Mouse (Mus musculus) MEL (cell line): ENCODE data around the gene Pnpo. TPM values are rescaled to one million over a fixed set of nuclear protein-coding genes. Genes with fewer than 3 reads are reported as not detected.

Experiments
- DNase-seq: peaks from one replicate; pipeline ENCODE4 v3.0.0; 2011; ENCODE audit warnings: low read depth, low spot score
- H3K27ac ChIP-seq: 2 replicates; pipeline ENCODE4 v1.5.1; 2012; ENCODE audit warnings: low read depth, mild to moderate bottlenecking, control low read depth, low read length, moderate library complexity; ENCODE audit not compliant: control insufficient read depth
- H3K27me3 ChIP-seq, 2 experiments: fragments of 150-350 bp in 1 of 2; sonication (generic) in 1 of 2; 2 replicates each; pipeline ENCODE4 v1.6.1; 2012; ENCODE audit warnings: low read length in 2 of 2, mild to moderate bottlenecking in 2 of 2, improper control_type of control experiment in 1 of 2, moderate library complexity in 1 of 2; ENCODE audit not compliant: insufficient read depth in 2 of 2, control insufficient read depth in 1 of 2
- H3K36me3 ChIP-seq, 2 experiments: 2 replicates each; pipeline ENCODE4 v1.6.1; 2012 to 2014; ENCODE audit warnings: low read length in 2 of 2, improper control_type of control experiment in 1 of 2, inconsistent platforms in 1 of 2, mild to moderate bottlenecking in 1 of 2; ENCODE audit not compliant: insufficient read depth in 2 of 2, control insufficient read depth in 1 of 2
- H3K4me1 ChIP-seq, 2 experiments: fragments of 150-350 bp in 1 of 2; sonication (generic) in 1 of 2; 2 replicates each; pipeline ENCODE4 v1.6.1; 2012; ENCODE audit warnings: low read length in 2 of 2, improper control_type of control experiment in 1 of 2, mild to moderate bottlenecking in 1 of 2; ENCODE audit not compliant: insufficient read depth in 2 of 2, control insufficient read depth in 1 of 2
- H3K4me3 ChIP-seq, 2 experiments: fragments of 150-350 bp in 1 of 2; sonication (generic) in 1 of 2; 2 replicates each; pipeline ENCODE4 v1.5.1; 2012; ENCODE audit warnings: low read depth in 2 of 2, low read length in 2 of 2, mild to moderate bottlenecking in 2 of 2, moderate library complexity in 2 of 2, control low read depth in 1 of 2, improper control_type of control experiment in 1 of 2; ENCODE audit not compliant: control insufficient read depth in 1 of 2, insufficient read depth in 1 of 2
- H3K79me2 ChIP-seq: 2 replicates; pipeline ENCODE4 v1.6.1; 2012; ENCODE audit warnings: mild to moderate bottlenecking, low read length, moderate library complexity; ENCODE audit not compliant: control insufficient read depth, poor library complexity, insufficient read depth
- H3K9ac ChIP-seq: 2 replicates; pipeline ENCODE4 v1.6.1; 2012; ENCODE audit warnings: low read depth, mild to moderate bottlenecking, control low read depth, low read length, moderate library complexity; ENCODE audit not compliant: control insufficient read depth, poor library complexity, severe bottlenecking
- H3K9me3 ChIP-seq: fragments of 150-350 bp; sonication (generic); replicated peaks from 2 replicates; pipeline ENCODE4 v1.6.1; 2012; ENCODE audit warnings: mild to moderate bottlenecking, low read length, improper control_type of control experiment, moderate library complexity; ENCODE audit not compliant: insufficient read depth
- BHLHE40 ChIP-seq: IDR thresholded peaks from 2 replicates; pipeline ENCODE4 v1.6.1; 2012; ENCODE audit warnings: low read depth, mild to moderate bottlenecking, inconsistent platforms, low read length, improper control_type of control experiment, borderline replicate concordance
- ELF1 ChIP-seq: IDR thresholded peaks from 2 replicates; pipeline ENCODE4 v1.6.1; 2014; ENCODE audit warnings: low read depth, mild to moderate bottlenecking, inconsistent platforms, low read length, improper control_type of control experiment, moderate library complexity
- EP300 ChIP-seq, 2 experiments: IDR thresholded peaks; 2 replicates each; pipeline ENCODE4 v1.6.1; 2011; ENCODE audit warnings: improper control_type of control experiment in 2 of 2, low read length in 2 of 2, low read depth in 1 of 2, mild to moderate bottlenecking in 1 of 2
- ETS1 ChIP-seq: IDR thresholded peaks from 2 replicates; pipeline ENCODE4 v1.6.1; 2012; ENCODE audit warnings: low read depth, mild to moderate bottlenecking, inconsistent platforms, low read length, improper control_type of control experiment, moderate library complexity
- GATA1 ChIP-seq: IDR thresholded peaks from 2 replicates; pipeline ENCODE4 v1.6.1; 2011; ENCODE audit warnings: low read depth, low read length, improper control_type of control experiment
- JUND ChIP-seq: IDR thresholded peaks from 2 replicates; pipeline ENCODE4 v1.6.1; 2011; ENCODE audit warnings: low read depth, mild to moderate bottlenecking, improper control_type of control experiment, low read length
- KAT2A ChIP-seq: conservative IDR thresholded peaks from 2 replicates; pipeline ENCODE4 v1.6.1; 2012; ENCODE audit warnings: low read depth, low read length, improper control_type of control experiment, inconsistent platforms
- MAFK ChIP-seq: IDR thresholded peaks from 2 replicates; pipeline ENCODE4 v1.6.1; 2011; ENCODE audit warnings: low read depth, mild to moderate bottlenecking, low read length, improper control_type of control experiment, borderline replicate concordance
- MAZ ChIP-seq: IDR thresholded peaks from 2 replicates; pipeline ENCODE4 v1.6.1; 2012; ENCODE audit warnings: low read depth, mild to moderate bottlenecking, inconsistent platforms, low read length, improper control_type of control experiment
- MEF2A ChIP-seq: IDR thresholded peaks from 2 replicates; pipeline ENCODE4 v1.6.1; 2014; ENCODE audit warnings: low read depth, mild to moderate bottlenecking, inconsistent platforms, low read length, improper control_type of control experiment; ENCODE audit not compliant: poor library complexity, insufficient replicate concordance, severe bottlenecking; ENCODE audit errors: extremely low read depth
- MXI1 ChIP-seq: IDR thresholded peaks from 2 replicates; pipeline ENCODE4 v1.6.1; 2011; ENCODE audit warnings: mild to moderate bottlenecking, low read depth, low read length, improper control_type of control experiment
- MYB ChIP-seq: IDR thresholded peaks from 2 replicates; pipeline ENCODE4 v1.6.1; 2011; ENCODE audit warnings: mild to moderate bottlenecking, low read depth, low read length, improper control_type of control experiment
- MYC ChIP-seq: IDR thresholded peaks from 2 replicates; pipeline ENCODE4 v1.6.1; 2011; ENCODE audit warnings: low read depth, mild to moderate bottlenecking, low read length, improper control_type of control experiment, moderate library complexity
- RCOR1 ChIP-seq: IDR thresholded peaks from 2 replicates; pipeline ENCODE4 v1.6.1; 2012; ENCODE audit warnings: low read depth, mild to moderate bottlenecking, inconsistent platforms, low read length, improper control_type of control experiment
- SMC3 ChIP-seq: IDR thresholded peaks from 2 replicates; pipeline ENCODE4 v1.6.1; 2011; ENCODE audit warnings: low read depth, low read length, improper control_type of control experiment
- TAL1 ChIP-seq: IDR thresholded peaks from 2 replicates; pipeline ENCODE4 v1.6.1; 2012; ENCODE audit warnings: mild to moderate bottlenecking, inconsistent platforms, low read length, moderate library complexity, mixed read lengths
- TBP ChIP-seq: IDR thresholded peaks from 2 replicates; pipeline ENCODE4 v1.8.0; 2011; ENCODE audit warnings: low read depth, low read length, improper control_type of control experiment
- TCF12 ChIP-seq: IDR thresholded peaks from 2 replicates; pipeline ENCODE4 v1.6.1; 2014; ENCODE audit warnings: low read depth, mild to moderate bottlenecking, inconsistent platforms, low read length, improper control_type of control experiment, moderate library complexity
- USF2 ChIP-seq, 2 experiments: IDR thresholded peaks; 2 replicates each; pipeline ENCODE4 v1.6.1; 2011 to 2012; ENCODE audit warnings: improper control_type of control experiment in 2 of 2, low read length in 2 of 2, borderline replicate concordance in 1 of 2, inconsistent platforms in 1 of 2, low read depth in 1 of 2, mild to moderate bottlenecking in 1 of 2; ENCODE audit not compliant: insufficient read depth in 1 of 2
- ZNF384 ChIP-seq: IDR thresholded peaks from 2 replicates; pipeline ENCODE4 v1.6.1; 2012; ENCODE audit warnings: low read depth, mild to moderate bottlenecking, inconsistent platforms, low read length, improper control_type of control experiment
- polyA plus RNA-seq, 2 experiments: library from polyadenylated mRNA; stranded (reverse) in 1 of 2; unstranded in 1 of 2; fragments of >175 nt in 1 of 2; fragments of >200 nt in 1 of 2; gene quantifications; 2 replicates each; pipeline versions ENCODE4 v1.2.1 to v1.2.4; 2012; ENCODE audit warnings: low replicate concordance in 2 of 2, low read depth in 1 of 2; ENCODE audit not compliant: insufficient read length in 2 of 2, insufficient read depth in 1 of 2, missing spikeins in 1 of 2
- total RNA-seq: library from RNA; depleted of rRNA; stranded (reverse); fragments of 300-350 nt; gene quantifications from 2 replicates; pipeline ENCODE4 v1.2.3, GENCODE M21; 2012

The Pnpo gene
- total and polyA plus RNA-seq, 3 experiments = 38.8 to 55.7 TPM; not detected in 1

DNA sequence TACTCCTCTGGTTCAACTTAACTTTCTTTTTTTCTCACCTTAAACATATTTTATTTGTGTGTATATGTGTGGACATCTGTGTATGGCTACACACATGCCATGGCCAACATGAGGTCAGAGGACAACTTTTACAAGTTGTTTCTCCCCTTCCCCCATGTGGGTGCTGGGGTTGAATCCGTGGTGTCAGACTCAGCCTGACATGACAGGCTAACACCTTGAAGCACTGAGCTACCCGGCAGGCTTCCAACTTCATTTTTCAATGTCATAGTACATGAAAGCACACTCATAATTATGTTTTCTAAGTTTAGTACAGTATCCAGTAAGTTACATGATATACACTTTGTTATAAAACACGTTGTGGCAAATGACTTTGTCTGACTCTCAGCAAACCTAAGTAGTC is 26.6 kb upstream of the Pnpo start:
- Histone ChIP-seq H3K9me3 (no peaks in the 10 kb centered on the region), H3K4me3 (no peak overlapping the region), H3K27me3 (no peaks in the 10 kb centered on the region), H3K27ac (no peak overlapping the region), H3K79me2 (peaks cover 22% of the 10 kb centered on the region), H3K36me3 (peaks cover 0 to 49% of the 10 kb centered on the region in 2 experiments; a peak in 2 of 4 replicates), H3K4me1 (peaks cover 21 to 39% of the 10 kb centered on the region in 2 experiments), H3K9ac (no peak overlapping the region)
- DNase-seq = no peak
- TF ChIP-seq MAFK (no peak), JUND (no peak), ETS1 (no peak), MYB (no peak), SMC3 (no peak)

DNA sequence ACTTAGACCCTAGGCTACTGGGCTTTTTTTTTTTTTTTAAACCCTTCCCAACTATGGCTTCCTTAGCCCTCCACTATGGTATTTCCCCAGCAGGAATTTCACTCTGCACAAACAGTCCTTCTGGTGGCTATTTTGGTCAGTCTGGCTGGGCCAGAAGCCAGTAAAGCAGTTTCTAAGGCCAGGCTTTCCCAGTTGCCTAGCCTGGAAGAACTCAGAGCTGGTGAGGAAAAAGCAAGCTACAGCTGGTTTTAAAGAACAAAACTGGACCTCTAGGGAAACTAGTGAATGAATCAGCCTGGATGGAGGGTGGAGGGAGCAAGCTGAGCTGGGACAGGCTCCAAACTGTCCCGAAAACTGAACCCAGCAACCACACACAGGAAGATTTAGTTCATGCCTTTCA is 26.0 kb upstream of the Pnpo start:
- peak overlapping the region; percentile 47; the same call in 1 of the 2 replicates for H3K27ac ChIP-seq
- no peaks in the 10 kb centered on the region for H3K9me3 ChIP-seq
- no peaks in the 10 kb centered on the region for H3K27me3 ChIP-seq
- no peak for DNase-seq
- peaks cover 20 to 37% of the 10 kb centered on the region in 2 experiments for H3K4me1 ChIP-seq
- H3K79me2 ChIP-seq = peaks cover 20% of the 10 kb centered on the region
- peaks cover 0 to 46% of the 10 kb centered on the region in 2 experiments; a peak in 2 of 4 replicates for H3K36me3 ChIP-seq
- TF ChIP-seq ELF1 = no peak
- TF ChIP-seq USF2 (IDR thresholded peaks at IDR 0.05; ENCODE audit: borderline replicate concordance in 1 of 2, insufficient read depth in 1 of 2, low read depth in 1 of 2, low read length in 2 of 2) = no peak
- no peak for TF ChIP-seq MEF2A
- TF ChIP-seq KAT2A = no peak
- TF ChIP-seq ETS1 = no peak
- no peak for TF ChIP-seq ZNF384
- no peak for TF ChIP-seq BHLHE40
- TF ChIP-seq RCOR1 = no peak
- H3K4me3 ChIP-seq = no peak overlapping the region
- H3K9ac ChIP-seq = peak overlapping the region; percentile 34

DNA sequence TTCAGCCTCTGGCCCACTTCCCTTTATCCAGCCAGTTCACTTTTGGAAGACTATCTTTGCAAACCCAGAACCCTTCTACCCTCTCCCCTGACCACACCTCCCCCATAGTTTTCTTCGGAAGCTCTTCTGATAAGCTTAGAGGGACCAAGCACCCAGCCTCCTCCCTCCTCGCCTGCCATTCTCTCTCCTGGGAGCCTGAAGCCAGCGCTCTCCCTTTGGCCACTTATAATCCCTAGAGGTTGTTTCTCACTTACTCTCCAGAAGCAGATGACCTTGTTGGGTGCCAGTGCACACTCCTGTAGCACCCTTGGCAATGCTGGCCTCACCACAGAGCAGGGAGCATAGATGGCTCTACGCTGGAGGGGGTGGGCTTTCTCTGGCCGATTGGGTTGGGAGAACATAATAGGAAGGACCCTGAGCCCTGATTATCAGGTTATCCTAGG is 25.5 kb upstream of the Pnpo start:
- peaks cover 20 to 37% of the 10 kb centered on the region in 2 experiments for H3K4me1 ChIP-seq
- no peaks in the 10 kb centered on the region for H3K27me3 ChIP-seq
- 0 out of 2 replicates have a peak, but pooled peaks have one; percentile 18 for TF ChIP-seq MAZ
- TF ChIP-seq TBP = peak; percentile 86
- TF ChIP-seq MXI1 = no peak
- no peak; the same call in 1 of the 2 replicates for TF ChIP-seq ZNF384
- peak; percentile 68 to 71 for TF ChIP-seq EP300 (IDR thresholded peaks at IDR 0.05; ENCODE audit: low read depth in 1 of 2, low read length in 2 of 2)
- peak; percentile 22; the same call in 1 of the 2 replicates for TF ChIP-seq TAL1
- TF ChIP-seq MYC = no peak
- TF ChIP-seq ETS1 = peak; percentile 28; the same call in 1 of the 2 replicates
- TF ChIP-seq GATA1 = peak; percentile 72
- TF ChIP-seq TCF12 = peak; percentile 61
- TF ChIP-seq RCOR1 = peak; percentile 49
- DNase-seq = peak; percentile 82
- H3K4me3 ChIP-seq = no peak overlapping the region
- peaks cover 18% of the 10 kb centered on the region; the same call in 1 of the 2 replicates for H3K79me2 ChIP-seq
- no peaks in the 10 kb centered on the region for H3K9me3 ChIP-seq
- peak overlapping the region; percentile 34 for H3K9ac ChIP-seq
- H3K36me3 ChIP-seq = peaks cover under 1 to 42% of the 10 kb centered on the region in 2 experiments; a peak in 3 of 4 replicates
- H3K27ac ChIP-seq = peak overlapping the region; percentile 47
